Mouse (Mus musculus) bone marrow macrophage, adult 2 months (primary cell): ENCODE measurements around the gene Fcor. TPM values are rescaled to one million over a fixed set of nuclear protein-coding genes. Genes with fewer than 3 reads are reported as not detected.

Experiments
- H3K27ac ChIP-seq: 2 replicates; pipeline ENCODE4 v1.5.1; 2012; ENCODE audit warnings: low read depth, low read length; ENCODE audit not compliant: insufficient read depth
- H3K4me1 ChIP-seq: 2 replicates; pipeline ENCODE4 v1.6.1; 2012; ENCODE audit warnings: low read length; ENCODE audit not compliant: control insufficient read depth, insufficient read depth
- H3K4me3 ChIP-seq: 2 replicates; pipeline ENCODE4 v1.5.1; 2012; ENCODE audit warnings: mild to moderate bottlenecking, low read length, moderate library complexity; ENCODE audit not compliant: insufficient read depth
- CTCF ChIP-seq: IDR thresholded peaks from 2 replicates; pipeline ENCODE4 v1.5.1; 2012; ENCODE audit warnings: low read depth, mild to moderate bottlenecking, low read length, moderate library complexity
- POLR2A ChIP-seq: IDR thresholded peaks from 2 replicates; pipeline ENCODE4 v1.6.1; 2012; ENCODE audit warnings: mild to moderate bottlenecking, low read depth, low read length, borderline replicate concordance
- polyA plus RNA-seq: library from polyadenylated mRNA; stranded (reverse); fragments of >200 nt; gene quantifications from 2 replicates; pipeline ENCODE4 v1.2.4, GENCODE M21; 2012; ENCODE audit not compliant: missing spikeins, insufficient read depth, insufficient read length

The Fcor gene
- polyA plus RNA-seq = 3.6 and 4.5 TPM in 2 replicates

- TF ChIP-seq POLR2A (no peak), CTCF (peak; percentile 99)
- peak within 1 kb of the TSS; percentile 27 for H3K27ac ChIP-seq
- H3K4me1 ChIP-seq = peaks cover 10% of the 10 kb centered on the region
- H3K4me3 ChIP-seq = peak within 1 kb of the TSS; percentile 95
Measured at GRCm38 (mm10) chr8:3671980-3672491, at the start of gene Fcor. Fcor (minus strand) TSS chr8:3672362.

- no peaks in the 10 kb centered on the region for H3K4me1 ChIP-seq
- TF ChIP-seq POLR2A (no peak), CTCF (no peak)
- no peak overlapping the region for H3K4me3 ChIP-seq
- H3K27ac ChIP-seq = no peak overlapping the region
Measured at GRCm38 (mm10) chr8:3721041-3721440, 48.9 kb upstream of the Fcor start.

GRCm38 (mm10) chr8:3720551-3720950 is 48.4 kb upstream of the Fcor start, which contains the start of gene Clec4g:
Clec4g (minus strand) TSS chr8:3720651.
- Histone ChIP-seq H3K4me1 (no peaks in the 10 kb centered on the region), H3K27ac (no peak within 1 kb of the TSS), H3K4me3 (no peak within 1 kb of the TSS)
- TF ChIP-seq CTCF = no peak
- no peak for TF ChIP-seq POLR2A

GRCm38 (mm10) chr8:3718559-3718958 is 46.4 kb upstream of the Fcor start:
- no peak overlapping the region for H3K4me3 ChIP-seq
- no peak overlapping the region for H3K27ac ChIP-seq
- TF ChIP-seq POLR2A = no peak
- peak; percentile 98 for TF ChIP-seq CTCF
- H3K4me1 ChIP-seq = no peaks in the 10 kb centered on the region

GRCm38 (mm10) chr8:3717321-3717954 is 45.3 kb upstream of the Fcor start:
- no peak for TF ChIP-seq CTCF
- no peak for TF ChIP-seq POLR2A
- Histone ChIP-seq H3K4me1 (peaks cover 2% of the 10 kb centered on the region), H3K4me3 (no peak overlapping the region), H3K27ac (no peak overlapping the region)

- TF ChIP-seq POLR2A (no peak), CTCF (no peak)
- H3K27ac ChIP-seq = peak overlapping the region; percentile 74
- peaks cover 19% of the 10 kb centered on the region for H3K4me1 ChIP-seq
- H3K4me3 ChIP-seq = peak overlapping the region; percentile 35
Measured at GRCm38 (mm10) chr8:3711646-3712045, 39.5 kb upstream of the Fcor start.

- H3K27ac ChIP-seq = no peak overlapping the region
- H3K4me1 ChIP-seq = peaks cover 19% of the 10 kb centered on the region
- H3K4me3 ChIP-seq = no peak overlapping the region
- no peak for TF ChIP-seq CTCF
- no peak for TF ChIP-seq POLR2A
Measured at GRCm38 (mm10) chr8:3710312-3710711, 38.1 kb upstream of the Fcor start.

GRCm38 (mm10) chr8:3707611-3708010 is 35.4 kb upstream of the Fcor start:
- no peak for TF ChIP-seq POLR2A
- no peak for TF ChIP-seq CTCF
- Histone ChIP-seq H3K4me3 (no peak overlapping the region), H3K4me1 (peaks cover 18% of the 10 kb centered on the region), H3K27ac (no peak overlapping the region)

GRCm38 (mm10) chr8:3705711-3706110 is 33.5 kb upstream of the Fcor start:
- TF ChIP-seq CTCF (peak; percentile 30; the same call in 1 of the 2 replicates), POLR2A (no peak)
- Histone ChIP-seq H3K4me3 (no peak overlapping the region), H3K27ac (no peak overlapping the region), H3K4me1 (peaks cover 3% of the 10 kb centered on the region)

- TF ChIP-seq CTCF (no peak), POLR2A (no peak)
- Histone ChIP-seq H3K27ac (no peak overlapping the region), H3K4me1 (no peaks in the 10 kb centered on the region), H3K4me3 (no peak overlapping the region)
Measured at GRCm38 (mm10) chr8:3701491-3701890, 29.3 kb upstream of the Fcor start.

- Histone ChIP-seq H3K4me3 (no peak within 1 kb of the TSS), H3K4me1 (no peaks in the 10 kb centered on the region)
Measured at GRCm38 (mm10) chr8:3694121-3694520, 22.0 kb upstream of the Fcor start, which contains the start of gene Fcer2a. Fcer2a (minus strand) TSS chr8:3694175.

More at GRCm38 (mm10) chr8:3694121-3694520, 22.0 kb upstream of the Fcor start, which contains the start of gene Fcer2a:
- H3K27ac ChIP-seq = no peak within 1 kb of the TSS
- TF ChIP-seq CTCF (no peak), POLR2A (no peak)
